Mouse (Mus musculus): ENCODE results near the gene Klhl2.

The Klhl2 gene

DNA sequence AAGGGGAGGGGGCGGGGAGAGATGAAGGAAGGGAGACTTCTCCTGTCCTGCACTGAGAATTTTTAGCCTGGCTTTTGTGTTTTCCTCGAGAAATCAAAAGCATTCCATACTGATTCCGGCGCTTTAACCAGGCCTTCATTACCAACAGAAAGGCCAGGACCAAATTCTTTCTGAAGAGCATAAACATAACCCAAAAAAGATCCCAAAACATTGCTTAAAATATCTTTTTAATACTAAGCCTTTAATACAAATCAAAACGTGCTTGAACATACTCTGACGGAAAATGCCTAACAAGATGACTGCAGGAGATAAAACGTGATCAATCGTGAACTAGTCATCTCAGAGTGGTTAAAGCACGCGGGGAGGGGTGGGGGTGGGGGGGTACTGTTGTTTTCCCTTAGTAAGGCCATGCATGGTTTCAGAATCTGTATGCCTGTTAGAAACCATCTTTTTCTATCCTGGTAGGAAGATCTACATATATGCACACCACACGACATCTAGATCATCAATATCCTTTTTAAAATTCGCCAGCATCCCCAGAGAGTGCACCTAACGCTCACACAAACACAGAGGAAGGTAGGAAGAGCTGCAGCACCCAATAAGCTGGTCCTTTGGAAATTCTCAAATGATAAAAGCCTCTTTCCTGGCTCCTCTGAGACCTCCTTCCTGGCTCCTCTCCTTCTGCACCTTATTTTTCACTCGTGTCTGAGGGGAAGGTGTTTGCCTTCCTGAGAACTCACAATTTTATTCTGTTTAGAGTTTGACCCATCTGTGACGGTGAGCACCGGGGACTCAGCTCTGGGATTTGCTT, 158.0 kb downstream of the Klhl2 start:
- DNase-seq (ENCODE audit: low spot score), result no peak

- DNase-seq (ENCODE audit: low spot score), result no peak
Observed at GRCm38 (mm10) chr8:64690845-64691244, 159.0 kb downstream of the Klhl2 start.

DNA sequence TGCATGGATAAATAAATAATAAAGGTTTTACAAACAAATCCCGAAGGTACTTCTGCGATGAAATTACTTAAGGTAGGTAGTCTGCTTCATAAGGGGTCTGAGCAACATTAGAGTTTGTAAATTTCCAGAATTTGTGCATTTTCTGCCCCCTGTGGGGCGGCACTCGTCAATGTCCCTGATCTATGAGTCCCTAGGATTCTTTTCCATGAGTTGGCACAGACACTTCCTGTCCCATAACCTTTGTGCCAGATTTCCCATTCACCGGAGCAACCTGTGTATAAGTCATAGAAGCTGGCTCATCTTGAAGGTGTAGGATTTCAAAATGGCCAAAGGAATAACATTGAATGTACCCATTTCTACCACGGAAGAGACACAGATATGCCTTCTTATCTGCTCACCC, 159.5 kb downstream of the Klhl2 start:
- no peak for DNase-seq (ENCODE audit: low spot score)

All from embryo, embryonic 10 days (tissue).